Comparison of ENCODE assay signal across 8 mouse cellular contexts in genomic region chr8:84208381-84209380, GRCm38 (mm10). TPM values are rescaled to one million over a fixed set of nuclear protein-coding genes. Genes with fewer than 3 reads are reported as not detected.
DNase-seq lines count a peak whose midpoint lies in the region; ATAC-seq lines count a peak whose summit lies in the region.

No protein-coding gene starts in this region.

- no peak overlapping the region for H3K4me3 ChIP-seq in hindbrain, embryonic 10.5 days
- no peak overlapping the region for H3K4me3 ChIP-seq in hindbrain, embryonic 11.5 days (ENCODE audit: low read depth, low read length)
- no peak overlapping the region for H3K4me3 ChIP-seq in intestine, embryonic 16.5 days (ENCODE audit: low read length)
- H3K4me3 ChIP-seq in midbrain, embryonic 16.5 days (ENCODE audit: low read depth, low read length) = no peak overlapping the region

- H3K27ac ChIP-seq in hindbrain, embryonic 10.5 days = 0 out of 2 replicates have a peak overlapping the region, but pooled peaks have one; percentile 54
- no peak overlapping the region for H3K27ac ChIP-seq in hindbrain, embryonic 11.5 days (ENCODE audit: low read depth, low read length)
- H3K27ac ChIP-seq in intestine, embryonic 16.5 days (ENCODE audit: low read length) = peak overlapping the region; percentile 79
- 0 out of 2 replicates have a peak overlapping the region, but pooled peaks have one; percentile 50 for H3K27ac ChIP-seq in midbrain, embryonic 16.5 days (ENCODE audit: low read length)

- 52% methylated on average over 17 of the region's 17 CpGs for WGBS in hindbrain, embryonic 10.5 days
- 56% methylated on average over 17 of the region's 17 CpGs for WGBS in hindbrain, embryonic 11.5 days
- 63% methylated on average over 17 of the region's 17 CpGs for WGBS in intestine, embryonic 16.5 days
- WGBS in midbrain, embryonic 16.5 days = 36% methylated on average over 17 of the region's 17 CpGs

- DNase-seq in hindbrain, embryonic 10.5 days (ENCODE audit: low spot score) = no peak
- no peak for DNase-seq in hindbrain, embryonic 11.5 days (ENCODE audit: low spot score)
- DNase-seq in left cerebral cortex, adult 8-10 months (ENCODE audit: low spot score in 2 of 2) = no peak
- DNase-seq in cerebellum, adult 11 months = no peak

- H3K36me3 ChIP-seq in hindbrain, embryonic 10.5 days = peaks cover 49% of the 10 kb centered on the region
- H3K36me3 ChIP-seq in hindbrain, embryonic 11.5 days (ENCODE audit: control insufficient read depth, insufficient read depth, low read length) = peaks cover 15% of the 10 kb centered on the region
- H3K36me3 ChIP-seq in intestine, embryonic 16.5 days (ENCODE audit: control insufficient read depth, insufficient read depth, low read length) = peaks cover 15% of the 10 kb centered on the region
- peaks cover 20% of the 10 kb centered on the region for H3K36me3 ChIP-seq in midbrain, embryonic 16.5 days (ENCODE audit: control insufficient read depth, insufficient read depth, low read length)

- H3K4me2 ChIP-seq in hindbrain, embryonic 11.5 days (replicated peaks; ENCODE audit: low read depth, low read length) = no peak overlapping the region
- no peak overlapping the region for H3K4me2 ChIP-seq in intestine, embryonic 16.5 days (ENCODE audit: low read depth, low read length)
- H3K4me2 ChIP-seq in midbrain, embryonic 16.5 days (ENCODE audit: low read length) = no peak overlapping the region

- H3K9ac ChIP-seq in hindbrain, embryonic 11.5 days (ENCODE audit: low read depth, low read length) = no peak overlapping the region
- peak overlapping the region; percentile 52 for H3K9ac ChIP-seq in intestine, embryonic 16.5 days (ENCODE audit: low read depth, low read length)
- H3K9ac ChIP-seq in midbrain, embryonic 16.5 days (ENCODE audit: low read depth, low read length) = peak overlapping the region; percentile 25; the same call in 1 of the 2 replicates

- no peaks in the 10 kb centered on the region for H3K9me3 ChIP-seq in hindbrain, embryonic 10.5 days
- H3K9me3 ChIP-seq in hindbrain, embryonic 11.5 days (ENCODE audit: control insufficient read depth, low read length) = no peaks in the 10 kb centered on the region
- H3K9me3 ChIP-seq in intestine, embryonic 16.5 days (ENCODE audit: control insufficient read depth, low read length) = no peaks in the 10 kb centered on the region
- no peaks in the 10 kb centered on the region for H3K9me3 ChIP-seq in midbrain, embryonic 16.5 days (replicated peaks; ENCODE audit: control insufficient read depth, low read length, poor library complexity, severe bottlenecking)

- peaks cover 38% of the 10 kb centered on the region for H3K4me1 ChIP-seq in hindbrain, embryonic 10.5 days (replicated peaks)
- peaks cover 2% of the 10 kb centered on the region; the same call in 1 of the 2 replicates for H3K4me1 ChIP-seq in hindbrain, embryonic 11.5 days (replicated peaks; ENCODE audit: control insufficient read depth, insufficient read depth, low read length)
- H3K4me1 ChIP-seq in intestine, embryonic 16.5 days (ENCODE audit: control insufficient read depth, insufficient read depth, low read length) = peaks cover 19% of the 10 kb centered on the region
- peaks cover 10% of the 10 kb centered on the region for H3K4me1 ChIP-seq in midbrain, embryonic 16.5 days (ENCODE audit: control insufficient read depth, insufficient read depth, low read length)

- no peaks in the 10 kb centered on the region for H3K27me3 ChIP-seq in hindbrain, embryonic 10.5 days (ENCODE audit: insufficient read depth, poor library complexity, severe bottlenecking)
- no peaks in the 10 kb centered on the region for H3K27me3 ChIP-seq in hindbrain, embryonic 11.5 days (ENCODE audit: control insufficient read depth, insufficient read depth, low read length)
- H3K27me3 ChIP-seq in intestine, embryonic 16.5 days (replicated peaks; ENCODE audit: control insufficient read depth, insufficient read depth, low read length) = no peaks in the 10 kb centered on the region
- no peaks in the 10 kb centered on the region for H3K27me3 ChIP-seq in midbrain, embryonic 16.5 days (ENCODE audit: control insufficient read depth, insufficient read depth, low read depth, low read length)

- no peak for ATAC-seq in hindbrain, embryonic 11.5 days (ENCODE audit: low FRiP score)
- peak; percentile 15; the same call in 1 of the 2 replicates for ATAC-seq in common myeloid progenitor, adult 5-6 weeks (replicated peaks; ENCODE audit: low read depth, poor library complexity, severe bottlenecking)
- ATAC-seq in intestine, embryonic 16.5 days = no peak
- no peak for ATAC-seq in midbrain, embryonic 16.5 days
- ATAC-seq in erythroid progenitor cell, adult 5-6 weeks (replicated peaks; ENCODE audit: low FRiP score, poor library complexity, severe bottlenecking) = no peak

RNA-seq across cellular contexts. Expression of gene Nanos3, which starts 23.7 kb away (rescaled TPM):
- polyA plus RNA-seq in hindbrain, embryonic 10.5 days (2016; fragmentation: Nextera tagmentation; extraction: Ambion mirVana) = 2.5 and 6.8 TPM in 2 replicates
- polyA plus RNA-seq in hindbrain, embryonic 11.5 days (2014; fragmentation: Nextera tagmentation; extraction: Ambion mirVana) = 4.5 and 5.6 TPM in 2 replicates
- not detected in 2 replicates for total RNA-seq in common myeloid progenitor, adult 5-6 weeks (2017)
- 0.89 and 1.3 TPM in 2 replicates for polyA plus RNA-seq in intestine, embryonic 16.5 days (2015; fragmentation: Nextera tagmentation; extraction: Ambion mirVana)
- 6.6 and 7.1 TPM in 2 replicates for polyA plus RNA-seq in midbrain, embryonic 16.5 days (2015; fragmentation: Nextera tagmentation; extraction: Ambion mirVana)
- total RNA-seq in left cerebral cortex, adult 8-10 months (2022) = 1 to 10 TPM; 2.8 to 3.8 (median 3.2) TPM
- total RNA-seq in erythroid progenitor cell, adult 5-6 weeks (2015; ENCODE audit: low replicate concordance) = not detected in 2 replicates
- total RNA-seq in erythroid progenitor cell, adult 5-6 weeks (2017; ENCODE audit: low replicate concordance) = not detected in 2 replicates

RNA-seq across cellular contexts. Expression of gene Zswim4, which starts 28.2 kb away (rescaled TPM):
- polyA plus RNA-seq in hindbrain, embryonic 10.5 days (2016; fragmentation: Nextera tagmentation; extraction: Ambion mirVana) = 36.9 and 53.5 TPM in 2 replicates
- polyA plus RNA-seq in hindbrain, embryonic 11.5 days (2014; fragmentation: Nextera tagmentation; extraction: Ambion mirVana) = 22.5 and 26.1 TPM in 2 replicates
- total RNA-seq in common myeloid progenitor, adult 5-6 weeks (2017) = 6.9 and 8.2 TPM in 2 replicates
- 7.1 and 7.7 TPM in 2 replicates for polyA plus RNA-seq in intestine, embryonic 16.5 days (2015; fragmentation: Nextera tagmentation; extraction: Ambion mirVana)
- 22.4 and 26.4 TPM in 2 replicates for polyA plus RNA-seq in midbrain, embryonic 16.5 days (2015; fragmentation: Nextera tagmentation; extraction: Ambion mirVana)
- 10 to 100 TPM; 12.9 to 13.8 (median 13.3) TPM for total RNA-seq in left cerebral cortex, adult 8-10 months (2022)
- total RNA-seq in erythroid progenitor cell, adult 5-6 weeks (2015; ENCODE audit: low replicate concordance) = 1.7 and 2.2 TPM in 2 replicates
- 1.9 and 2.6 TPM in 2 replicates for total RNA-seq in erythroid progenitor cell, adult 5-6 weeks (2017; ENCODE audit: low replicate concordance)

RNA-seq across cellular contexts. Expression of gene D8Ertd738e, which starts 40.8 kb away (rescaled TPM):
- 386 TPM in 2 replicates for polyA plus RNA-seq in hindbrain, embryonic 10.5 days (2016; fragmentation: Nextera tagmentation; extraction: Ambion mirVana)
- polyA plus RNA-seq in hindbrain, embryonic 11.5 days (2014; fragmentation: Nextera tagmentation; extraction: Ambion mirVana) = 298 and 313 TPM in 2 replicates
- total RNA-seq in common myeloid progenitor, adult 5-6 weeks (2017) = 55.9 and 70.9 TPM in 2 replicates
- polyA plus RNA-seq in intestine, embryonic 16.5 days (2015; fragmentation: Nextera tagmentation; extraction: Ambion mirVana) = 292 and 296 TPM in 2 replicates
- polyA plus RNA-seq in midbrain, embryonic 16.5 days (2015; fragmentation: Nextera tagmentation; extraction: Ambion mirVana) = 229 and 244 TPM in 2 replicates
- total RNA-seq in left cerebral cortex, adult 8-10 months (2022) = 100 to 1,000 TPM in 2 of 4 experiments, 10 to 100 TPM in 2; 97.1 to 133 (median 108) TPM
- total RNA-seq in erythroid progenitor cell, adult 5-6 weeks (2015; ENCODE audit: low replicate concordance) = 57.3 and 58.3 TPM in 2 replicates
- total RNA-seq in erythroid progenitor cell, adult 5-6 weeks (2017; ENCODE audit: low replicate concordance) = 39.9 and 46.1 TPM in 2 replicates

RNA-seq across cellular contexts. Expression of gene Mri1, which starts 48.4 kb away (rescaled TPM):
- polyA plus RNA-seq in hindbrain, embryonic 10.5 days (2016; fragmentation: Nextera tagmentation; extraction: Ambion mirVana) = 65.3 and 72.1 TPM in 2 replicates
- 49.8 and 51.2 TPM in 2 replicates for polyA plus RNA-seq in hindbrain, embryonic 11.5 days (2014; fragmentation: Nextera tagmentation; extraction: Ambion mirVana)
- 11.9 and 18.7 TPM in 2 replicates for total RNA-seq in common myeloid progenitor, adult 5-6 weeks (2017)
- polyA plus RNA-seq in intestine, embryonic 16.5 days (2015; fragmentation: Nextera tagmentation; extraction: Ambion mirVana) = 76.0 and 77.1 TPM in 2 replicates
- polyA plus RNA-seq in midbrain, embryonic 16.5 days (2015; fragmentation: Nextera tagmentation; extraction: Ambion mirVana) = 41.1 and 43.4 TPM in 2 replicates
- 10 to 100 TPM; 14.3 to 18.7 (median 16.2) TPM for total RNA-seq in left cerebral cortex, adult 8-10 months (2022)
- total RNA-seq in erythroid progenitor cell, adult 5-6 weeks (2015; ENCODE audit: low replicate concordance) = 6.7 and 7.2 TPM in 2 replicates
- 3.6 and 4.8 TPM in 2 replicates for total RNA-seq in erythroid progenitor cell, adult 5-6 weeks (2017; ENCODE audit: low replicate concordance)
